Mouse (Mus musculus): ENCODE measurements around the gene Sipa1l2.

DNA sequence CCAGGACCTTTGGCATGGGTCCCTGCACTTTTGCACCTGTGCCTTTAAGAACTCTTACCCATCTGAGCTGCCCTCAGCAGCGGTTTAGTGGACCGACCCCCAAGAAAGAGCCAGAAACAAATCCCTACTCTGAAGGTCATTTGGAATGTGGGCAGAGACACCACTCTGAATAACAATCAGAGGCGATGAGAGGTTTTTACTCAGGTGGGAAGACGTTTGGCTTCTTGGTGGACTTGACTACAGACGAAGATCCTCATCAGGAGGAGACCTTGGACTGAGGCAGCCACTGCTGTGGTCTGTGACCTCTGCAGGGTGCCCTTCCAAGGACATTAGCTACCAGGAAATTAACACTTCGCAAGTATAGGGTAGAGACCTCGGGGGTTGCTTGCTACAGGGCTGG lies 177.9 kb downstream of the Sipa1l2 start:
- TF ChIP-seq CTCF (IDR thresholded peaks at IDR 0.05; ENCODE audit: low read depth) = no peak
- no peak for TF ChIP-seq EP300 (IDR thresholded peaks at IDR 0.05; ENCODE audit: low read depth)
